Mouse (Mus musculus) thymus, adult 2 months (tissue): ENCODE data around the gene Card11. TPM values are rescaled to one million over a fixed set of nuclear protein-coding genes. Genes with fewer than 3 reads are reported as not detected.

Experiments used
- DNase-seq: peaks from one replicate; pipeline ENCODE4 v3.0.0; 2021
- H3K27ac ChIP-seq: fragments of 200-500 bp; 2 replicates; pipeline ENCODE4 v1.5.1; 2012; ENCODE audit warnings: low read length, control low read depth; ENCODE audit not compliant: control insufficient read depth, insufficient read depth
- H3K27me3 ChIP-seq: fragments of 200-500 bp; 2 replicates; pipeline ENCODE4 v1.6.1; 2012; ENCODE audit warnings: mild to moderate bottlenecking, low read length, moderate library complexity, mixed read lengths; ENCODE audit not compliant: control insufficient read depth, insufficient read depth
- H3K36me3 ChIP-seq: fragments of 200-500 bp; 2 replicates; pipeline ENCODE4 v1.6.1; 2012; ENCODE audit warnings: mild to moderate bottlenecking, low read length, moderate library complexity; ENCODE audit not compliant: control insufficient read depth, insufficient read depth
- H3K4me1 ChIP-seq: fragments of 200-500 bp; replicated peaks from 2 replicates; pipeline ENCODE4 v1.6.1; 2012; ENCODE audit warnings: low read length; ENCODE audit not compliant: control insufficient read depth, insufficient read depth
- H3K4me3 ChIP-seq: fragments of 200-500 bp; 2 replicates; pipeline ENCODE4 v1.5.1; 2012; ENCODE audit warnings: mild to moderate bottlenecking, low read length, control low read depth, moderate library complexity; ENCODE audit not compliant: control insufficient read depth, insufficient read depth
- CTCF ChIP-seq: fragments of 200-500 bp; IDR thresholded peaks from 2 replicates; pipeline ENCODE4 v1.5.1; 2012; ENCODE audit warnings: mild to moderate bottlenecking, control low read depth, low read length, moderate library complexity, borderline replicate concordance; ENCODE audit not compliant: control insufficient read depth, poor library complexity, insufficient read depth; ENCODE audit errors: extremely low read depth
- POLR2A ChIP-seq: fragments of 200-500 bp; IDR thresholded peaks from 2 replicates; pipeline ENCODE4 v1.6.1; 2012; ENCODE audit warnings: mild to moderate bottlenecking, low read length, control low read depth, moderate library complexity; ENCODE audit not compliant: control insufficient read depth, poor library complexity, insufficient read depth; ENCODE audit errors: extremely low read depth
- WGBS: fragments of 180-500 bp; shearing (Covaris S2); methylation state at CpG from one replicate; pipeline ENCODE4 v1.1.7; 2018; 5-methylcytosine and 5-hydroxymethylcytosine counted together
- polyA plus RNA-seq: library from polyadenylated mRNA; depleted of rRNA; stranded (reverse); fragments of >200 nt; gene quantifications from 2 replicates; pipeline ENCODE4 v1.2.3, GENCODE M21; 2012

Gene Card11
- polyA plus RNA-seq, 1 experiment, result 51.2 TPM

DNA sequence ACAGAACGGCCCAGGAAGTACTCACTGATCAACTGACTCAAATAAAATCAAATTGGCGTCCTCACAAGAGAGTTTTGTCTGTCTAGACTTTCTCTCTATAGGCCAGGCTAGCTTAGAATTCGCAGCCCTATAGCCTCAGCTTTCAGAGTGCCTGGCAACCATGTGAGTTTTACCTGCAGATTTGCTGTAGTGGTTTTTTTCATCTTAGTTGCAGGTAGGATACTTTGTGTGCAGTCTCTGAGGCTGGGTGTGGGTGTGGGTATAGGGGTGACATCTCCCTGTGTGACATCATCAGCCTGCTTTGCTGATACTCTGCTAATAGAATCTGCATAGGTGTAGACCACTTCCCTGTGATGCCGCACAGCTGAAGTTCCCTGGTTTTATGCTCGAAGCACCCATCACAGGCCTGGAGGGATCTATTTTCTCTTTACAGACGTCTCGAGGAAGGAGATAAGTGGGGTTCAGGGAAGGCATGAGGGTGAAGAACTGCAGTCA, 1.2 kb downstream of the Card11 start:
- peak overlapping the region; percentile 31; the same call in 1 of the 2 replicates for H3K27ac ChIP-seq
- H3K27me3 ChIP-seq, result no peaks in the 10 kb centered on the region
- 89% methylated on average over 7 of the region's 7 CpGs for WGBS
- TF ChIP-seq POLR2A, result no peak
- TF ChIP-seq CTCF, result no peak
- peak; percentile 28 for DNase-seq
- H3K4me3 ChIP-seq, result no peak overlapping the region
- peaks cover 22% of the 10 kb centered on the region for H3K4me1 ChIP-seq
- H3K36me3 ChIP-seq, result no peaks in the 10 kb centered on the region

DNA sequence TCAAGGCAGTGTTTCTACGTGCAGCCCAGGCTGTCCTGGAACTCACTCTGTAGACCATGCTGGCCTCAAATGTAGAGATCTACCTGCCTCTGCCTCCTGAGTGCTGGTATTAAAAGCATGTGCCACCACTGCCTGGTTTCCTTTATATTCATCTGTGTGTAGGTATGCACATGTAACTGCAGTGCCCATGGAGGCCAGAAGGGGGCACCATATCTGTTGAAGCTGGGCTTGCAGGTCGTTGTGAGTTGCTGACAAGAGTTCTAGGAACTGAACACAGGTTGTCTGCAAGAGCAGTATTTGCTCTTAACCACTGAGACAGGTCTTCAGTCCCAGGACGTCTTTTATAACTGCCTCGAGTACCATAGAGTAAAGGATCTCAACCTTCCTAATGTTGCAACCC, 2.6 kb downstream of the Card11 start:
- DNase-seq, result peak; percentile 50
- H3K27ac ChIP-seq, result no peak overlapping the region
- H3K4me1 ChIP-seq, result peaks cover 29% of the 10 kb centered on the region
- TF ChIP-seq CTCF (no peak), POLR2A (no peak)
- WGBS, result 86% methylated on average over 4 of the region's 4 CpGs
- no peak overlapping the region for H3K4me3 ChIP-seq
- H3K27me3 ChIP-seq, result no peaks in the 10 kb centered on the region
- no peaks in the 10 kb centered on the region for H3K36me3 ChIP-seq

DNA sequence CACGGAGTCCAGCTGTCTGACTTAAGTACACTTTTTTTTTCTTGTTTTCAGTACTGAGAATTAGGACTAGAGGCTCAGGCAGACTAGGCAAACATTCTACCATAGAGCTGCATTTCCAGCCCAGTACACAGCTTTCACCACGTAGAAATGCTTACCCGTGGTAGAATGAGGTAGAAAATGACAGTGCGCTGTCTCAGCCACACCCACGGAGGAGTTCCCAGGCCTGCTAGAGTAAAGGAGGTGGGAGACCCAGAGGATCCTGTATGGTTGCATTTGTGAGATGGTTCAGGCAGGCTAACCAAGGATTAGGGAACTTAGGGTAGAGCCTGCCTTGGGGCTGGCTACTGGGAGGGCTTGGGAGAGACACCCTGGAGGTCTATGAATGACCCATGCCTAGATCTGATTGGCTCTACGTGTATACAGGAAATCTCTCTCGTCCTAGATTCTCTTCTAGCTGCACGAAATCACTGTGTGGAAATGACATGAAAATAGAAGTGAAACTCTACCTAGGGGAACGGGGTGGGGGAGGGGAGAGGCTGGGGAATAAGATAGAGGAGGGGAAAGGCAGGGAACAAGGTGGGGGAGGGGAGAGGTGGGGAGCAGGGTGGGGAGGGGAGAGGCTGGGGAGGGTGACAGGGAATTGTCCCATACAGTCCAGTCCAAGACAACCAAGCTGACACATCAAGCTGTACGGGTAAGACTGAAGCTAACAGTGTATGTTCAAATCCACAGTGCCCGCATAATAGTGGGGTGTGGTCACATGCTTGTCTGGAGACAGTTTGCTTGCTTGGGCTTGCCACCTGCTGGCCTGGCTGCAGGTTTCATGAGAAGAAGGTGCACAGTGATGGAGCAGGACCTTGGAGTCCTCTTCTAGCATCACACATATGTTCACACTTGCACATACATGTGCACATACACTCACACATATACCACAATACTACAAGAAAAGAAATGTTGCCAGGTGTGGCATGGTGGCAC, 8.0 kb downstream of the Card11 start:
- Histone ChIP-seq H3K36me3 (peaks cover 5% of the 10 kb centered on the region), H3K4me1 (peaks cover 23% of the 10 kb centered on the region), H3K4me3 (no peak overlapping the region), H3K27me3 (no peaks in the 10 kb centered on the region), H3K27ac (peak overlapping the region; percentile 63; the same call in 1 of the 2 replicates)
- TF ChIP-seq POLR2A (no peak), CTCF (no peak)
- whole genome bisulfite sequencing, result 51% methylated on average over 11 of the region's 11 CpGs
- DNase-seq, result no peak

DNA sequence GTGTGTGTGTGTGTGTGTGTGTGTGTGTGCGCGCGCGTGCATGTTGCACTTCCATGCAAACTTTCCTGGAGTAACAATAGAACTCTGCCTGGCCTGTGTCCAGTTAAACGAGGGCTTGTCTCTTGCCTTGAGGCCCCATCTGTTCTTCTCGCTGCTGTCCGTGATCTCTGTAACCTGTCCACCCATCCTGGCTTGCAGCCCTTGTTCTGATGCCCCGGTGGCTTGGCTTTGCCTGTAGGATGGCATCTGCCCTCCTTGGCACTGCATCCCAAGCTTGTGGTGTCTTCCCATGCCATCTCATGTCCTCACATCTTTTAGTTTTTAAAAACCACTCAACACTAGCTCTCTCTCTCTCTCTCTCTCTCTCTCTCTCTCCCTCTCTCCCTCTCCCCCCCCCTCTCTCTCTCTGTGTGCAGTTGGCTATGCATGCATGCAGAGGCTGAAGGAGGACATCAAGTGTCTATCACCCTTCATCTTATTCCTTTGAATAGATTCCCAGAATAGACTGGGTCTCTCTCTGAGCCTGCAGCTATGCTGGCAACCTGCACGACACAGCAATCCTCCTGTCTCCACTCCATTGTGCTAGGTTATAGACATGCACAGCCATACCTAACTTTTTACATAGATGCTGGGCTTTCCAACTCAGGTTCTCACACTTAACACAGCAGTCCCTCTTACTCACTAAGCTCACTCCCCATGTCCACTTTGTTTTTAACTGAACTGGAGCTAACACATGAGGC, 14.9 kb downstream of the Card11 start:
- no peak for DNase-seq

DNA sequence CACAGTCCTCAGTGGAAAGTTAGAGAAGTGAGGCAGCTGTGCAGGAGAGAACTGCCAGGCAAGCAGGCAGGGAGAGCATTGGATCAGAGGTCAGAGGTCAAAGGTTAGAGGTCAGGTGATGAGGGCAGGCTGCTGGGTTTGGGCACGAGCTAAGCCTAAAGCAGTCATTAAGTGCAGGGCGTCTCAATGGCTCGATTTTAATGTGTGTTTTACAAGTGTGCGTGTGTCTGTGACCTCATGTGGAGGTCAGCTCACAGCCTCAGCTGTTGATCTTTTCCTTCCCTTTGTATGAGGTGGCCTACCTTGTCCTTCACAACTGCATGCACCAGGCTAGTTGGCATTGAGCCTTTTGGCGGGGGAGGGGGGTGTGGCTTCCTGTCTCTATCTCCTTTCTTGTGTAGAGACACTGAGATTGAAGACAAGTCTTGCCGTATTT, 19.0 kb downstream of the Card11 start:
- H3K27ac ChIP-seq, result no peak overlapping the region; the same call in 1 of the 2 replicates
- peaks cover 10% of the 10 kb centered on the region for H3K4me1 ChIP-seq
- no peaks in the 10 kb centered on the region for H3K36me3 ChIP-seq
- no peaks in the 10 kb centered on the region for H3K27me3 ChIP-seq
- H3K4me3 ChIP-seq, result no peak overlapping the region
- WGBS, result 41% methylated on average over 6 of the region's 6 CpGs
- DNase-seq, result peak; percentile 40
- TF ChIP-seq CTCF (no peak), POLR2A (no peak)

More for the DNA sequence above, 14.9 kb downstream of the Card11 start:
- H3K4me1 ChIP-seq, result peaks cover 10% of the 10 kb centered on the region
- no peaks in the 10 kb centered on the region for H3K27me3 ChIP-seq
- TF ChIP-seq CTCF, result no peak
- TF ChIP-seq POLR2A, result no peak
- no peak overlapping the region for H3K4me3 ChIP-seq
- 93% methylated on average over 9 of the region's 9 CpGs for WGBS
- no peak overlapping the region for H3K27ac ChIP-seq
- peaks cover 5% of the 10 kb centered on the region for H3K36me3 ChIP-seq

DNA sequence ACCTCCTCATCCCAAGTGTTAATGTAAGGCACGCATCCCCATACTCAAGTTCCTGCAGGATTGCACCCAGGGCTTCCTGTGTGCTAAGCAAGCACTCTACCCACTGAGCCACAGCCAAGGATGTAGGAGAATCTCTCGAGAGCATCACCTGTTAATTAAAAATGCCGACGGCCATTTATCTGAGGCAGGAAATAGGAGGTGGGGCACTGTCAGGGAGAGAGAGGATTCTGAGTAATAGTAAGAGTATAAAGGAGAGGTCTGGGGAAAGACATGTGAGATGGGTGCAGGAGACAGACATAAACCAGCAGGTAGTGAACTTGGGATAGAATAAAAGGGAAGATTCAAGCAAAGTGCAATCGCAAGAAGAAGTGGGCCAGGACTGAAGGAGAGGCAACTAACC, 19.6 kb downstream of the Card11 start:
- Histone ChIP-seq H3K27ac (no peak overlapping the region), H3K4me1 (peaks cover 10% of the 10 kb centered on the region), H3K36me3 (no peaks in the 10 kb centered on the region), H3K4me3 (no peak overlapping the region), H3K27me3 (no peaks in the 10 kb centered on the region)
- TF ChIP-seq CTCF (no peak), POLR2A (no peak)
- no peak for DNase-seq
- 66% methylated on average over 5 of the region's 5 CpGs for WGBS
